In the genomic region with DNA sequence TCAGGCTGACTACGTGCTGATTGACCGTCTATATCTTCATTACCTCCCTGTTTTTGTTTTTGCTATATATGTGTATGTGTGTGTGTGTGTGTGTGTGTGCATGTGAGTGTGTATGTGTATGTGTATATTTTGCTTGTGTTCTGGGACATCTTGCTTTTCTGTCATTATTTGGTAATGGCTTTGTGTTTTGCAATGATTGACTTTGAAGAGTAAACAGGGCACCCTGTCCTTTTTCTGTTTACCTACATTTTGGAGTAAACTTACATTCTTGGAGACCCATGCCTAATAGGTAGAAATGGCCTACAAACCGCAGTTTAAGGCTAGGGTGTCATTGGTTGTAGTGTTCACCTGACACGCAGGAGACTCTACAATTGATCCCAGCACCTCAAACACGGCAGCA, we compare ENCODE assay signal across 15 mouse cellular contexts.
"Had no signal": no experiment of that assay in that cellular context is flagged by ENCODE, and none has a peak within 500 bp of the region (broad histone marks: within the 10 kb centered on the region; RNA-seq: fewer than 3 reads in every experiment).

No protein-coding gene starts in this region.

- H3K4me2 ChIP-seq: limb, embryonic 12.5 days; midbrain, embryonic 13.5 days had no signal

- H3K9ac ChIP-seq: limb, embryonic 12.5 days; midbrain, embryonic 13.5 days had no signal

- DNase-seq: kidney, adult 8-10 months; kidney, postnatal 36 days; layer of hippocampus, adult 9-11 months; layer of hippocampus, postnatal 36 days; liver; retina, postnatal 1 day; right cerebral cortex, postnatal 4 days; spleen, adult 18-20 months; thymus, adult 18-20 months; thymus, postnatal 14 days had no signal

- H3K4me1 ChIP-seq: limb, embryonic 12.5 days; midbrain, embryonic 13.5 days had no signal

- H3K36me3 ChIP-seq: limb, embryonic 12.5 days; midbrain, embryonic 13.5 days had no signal

- ATAC-seq: inflammation-experienced regulatory T-cells, adult 6 months had no signal

- H3K4me3 ChIP-seq: limb, embryonic 12.5 days; midbrain, embryonic 13.5 days; myocyte had no signal

- H3K27me3 ChIP-seq: limb, embryonic 12.5 days; midbrain, embryonic 13.5 days had no signal

- H3K9me3 ChIP-seq: limb, embryonic 12.5 days; midbrain, embryonic 13.5 days had no signal

- H3K27ac ChIP-seq: kidney, postnatal 0 days; limb, embryonic 12.5 days had no signal
